Mouse (Mus musculus): ENCODE data around the gene Nek4. TPM values are rescaled to one million over a fixed set of nuclear protein-coding genes. Genes with fewer than 3 reads are reported as not detected.
A peak's percentile ranks its signal among the peaks of the same experiment; 100 is the strongest.

Gene Nek4
- polyA plus RNA-seq, 1 experiment from 2014 or later = 4.7 TPM

DNA sequence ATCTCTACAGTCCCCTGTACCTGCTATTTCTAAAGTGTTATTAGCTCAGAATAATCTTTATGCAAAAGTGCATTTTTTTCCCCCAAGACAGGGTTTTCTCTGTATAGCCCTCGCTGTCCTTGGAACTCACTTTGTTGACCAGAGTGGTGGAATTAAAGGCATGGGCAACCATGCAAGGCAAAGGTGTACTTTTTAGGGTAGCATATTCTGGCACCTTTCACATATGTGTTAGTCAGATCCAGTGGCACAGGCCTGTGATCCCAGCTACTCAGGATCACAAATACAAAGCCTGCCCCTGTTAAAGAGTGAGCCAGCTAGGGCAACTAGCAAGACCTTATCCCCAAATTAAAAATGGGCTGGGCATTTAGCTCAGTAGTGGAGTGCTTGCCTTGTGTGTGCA, 9.2 kb downstream of the Nek4 start:
- no peak overlapping the region for H3K4me2 ChIP-seq
- WGBS = 81% methylated on average over 1 of the region's 1 CpGs
- no peak overlapping the region for H3K9ac ChIP-seq
- H3K9me3 ChIP-seq = no peaks in the 10 kb centered on the region
- no peak overlapping the region for H3K27ac ChIP-seq (replicated peaks)
- no peak for ATAC-seq (ENCODE audit: extremely low read depth, insufficient number of reproducible peaks, low FRiP score, low TSS enrichment)
- H3K4me1 ChIP-seq = no peaks in the 10 kb centered on the region
- no peak overlapping the region for H3K4me3 ChIP-seq
- H3K27me3 ChIP-seq (replicated peaks) = no peaks in the 10 kb centered on the region
- H3K36me3 ChIP-seq = no peaks in the 10 kb centered on the region

DNA sequence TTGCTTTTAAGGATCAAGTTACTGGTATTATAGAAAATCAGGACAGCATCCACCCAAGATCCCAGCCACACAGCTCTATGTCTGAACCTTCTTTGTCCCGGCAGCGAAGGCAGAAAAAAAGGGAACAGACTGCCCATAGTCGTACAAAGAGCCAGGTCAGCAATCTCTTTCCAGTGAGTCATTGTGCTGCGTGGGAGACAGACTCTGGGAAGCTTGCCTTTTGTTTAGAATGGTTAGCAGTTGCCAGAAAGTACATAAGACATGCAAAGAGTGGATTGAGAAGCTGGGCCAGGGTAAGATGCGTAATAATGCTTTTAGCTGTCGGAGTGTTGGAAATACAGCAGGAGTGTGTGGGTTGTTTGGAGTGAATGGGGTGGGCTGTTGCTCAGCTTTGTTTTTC, 23.0 kb downstream of the Nek4 start:
- no peak overlapping the region; the same call in 1 of the 2 replicates for H3K9ac ChIP-seq
- H3K4me3 ChIP-seq = no peak overlapping the region
- no peaks in the 10 kb centered on the region for H3K27me3 ChIP-seq (replicated peaks)
- H3K4me1 ChIP-seq = no peaks in the 10 kb centered on the region
- ATAC-seq (ENCODE audit: extremely low read depth, insufficient number of reproducible peaks, low FRiP score, low TSS enrichment) = no peak
- WGBS = 64% methylated on average over 6 of the region's 6 CpGs
- no peak overlapping the region for H3K27ac ChIP-seq (replicated peaks)
- no peak overlapping the region for H3K4me2 ChIP-seq
- H3K36me3 ChIP-seq = peaks cover 36% of the 10 kb centered on the region
- no peaks in the 10 kb centered on the region for H3K9me3 ChIP-seq

DNA sequence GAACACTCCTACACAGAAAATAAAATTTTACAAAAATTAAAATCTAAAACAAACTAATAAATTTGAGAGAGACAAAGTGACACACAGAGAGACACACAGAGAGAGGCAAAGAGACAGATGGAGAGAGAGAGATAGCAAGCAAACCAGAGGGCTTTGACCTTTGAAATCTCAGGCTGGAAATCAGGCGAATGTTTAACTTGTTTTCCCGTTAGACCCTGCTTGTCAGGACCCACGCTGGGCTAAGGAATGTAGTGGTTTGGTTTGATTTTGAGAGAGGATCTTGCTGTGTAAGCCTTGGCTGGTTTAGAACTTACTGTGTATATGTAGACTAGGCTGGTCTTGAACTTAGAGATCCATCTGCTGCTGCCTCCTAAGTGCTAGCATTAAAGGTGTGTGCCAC, 25.0 kb downstream of the Nek4 start:
- Histone ChIP-seq H3K9me3 (no peaks in the 10 kb centered on the region), H3K36me3 (peaks cover 33% of the 10 kb centered on the region), H3K4me1 (no peaks in the 10 kb centered on the region), H3K9ac (no peak overlapping the region), H3K4me2 (no peak overlapping the region), H3K27ac (replicated peaks) (no peak overlapping the region), H3K27me3 (replicated peaks) (no peaks in the 10 kb centered on the region), H3K4me3 (no peak overlapping the region)
- 76% methylated on average over 3 of the region's 3 CpGs for WGBS
- no peak for ATAC-seq (ENCODE audit: extremely low read depth, insufficient number of reproducible peaks, low FRiP score, low TSS enrichment)

DNA sequence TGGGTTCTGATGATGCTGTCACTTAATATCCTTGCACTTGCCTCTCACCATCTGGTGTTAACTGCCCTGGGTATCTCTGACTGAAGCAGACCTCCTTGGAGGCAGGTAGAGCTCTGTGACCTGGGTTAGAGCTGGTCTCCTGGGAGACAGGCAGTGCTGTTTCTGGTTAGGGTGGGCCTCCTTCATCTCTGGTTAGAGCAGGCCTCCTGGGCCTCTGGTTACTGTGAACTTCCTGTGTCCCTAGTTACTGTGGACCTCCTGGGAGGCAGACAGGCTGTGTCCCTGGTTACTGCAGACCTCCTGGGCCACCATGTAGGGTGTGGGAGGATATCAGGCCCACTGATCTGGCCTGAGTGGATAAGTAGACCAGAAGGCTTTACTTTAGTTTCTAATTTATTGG, 45.2 kb downstream of the Nek4 start:
- Histone ChIP-seq H3K4me1 (peaks cover 9% of the 10 kb centered on the region), H3K36me3 (peaks cover 28% of the 10 kb centered on the region), H3K4me2 (no peak overlapping the region), H3K9me3 (no peaks in the 10 kb centered on the region), H3K27ac (replicated peaks) (no peak overlapping the region), H3K27me3 (replicated peaks) (no peaks in the 10 kb centered on the region), H3K9ac (no peak overlapping the region), H3K4me3 (no peak overlapping the region)
- ATAC-seq (ENCODE audit: extremely low read depth, insufficient number of reproducible peaks, low FRiP score, low TSS enrichment) = no peak

DNA sequence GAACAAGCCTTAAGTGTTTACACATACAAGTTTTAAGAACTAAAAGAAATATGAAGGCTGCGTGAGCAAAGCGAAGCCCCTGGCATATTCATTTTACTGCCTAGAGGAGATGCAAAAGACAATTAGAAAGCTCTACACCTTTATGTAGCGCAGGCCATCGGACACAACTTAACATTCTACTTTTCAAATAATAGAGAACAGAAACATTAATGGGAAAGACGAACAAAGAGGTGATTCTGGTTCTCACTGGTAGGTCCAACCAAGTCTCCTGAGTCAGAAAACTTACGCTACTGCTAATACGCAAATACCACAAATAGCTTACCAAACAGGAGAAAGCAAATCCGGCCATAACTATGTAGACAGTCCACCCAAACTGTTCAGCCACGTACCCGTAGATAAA, 49.2 kb downstream of the Nek4 start:
- H3K4me1 ChIP-seq = peaks cover 19% of the 10 kb centered on the region
- peaks cover 28% of the 10 kb centered on the region for H3K36me3 ChIP-seq
- H3K9me3 ChIP-seq = no peaks in the 10 kb centered on the region
- 55% methylated on average over 10 of the region's 10 CpGs for WGBS
- H3K4me3 ChIP-seq = peak overlapping the region; percentile 80
- H3K9ac ChIP-seq = peak overlapping the region; percentile 88
- H3K27ac ChIP-seq (replicated peaks) = peak overlapping the region; percentile 90
- ATAC-seq (ENCODE audit: extremely low read depth, insufficient number of reproducible peaks, low FRiP score, low TSS enrichment) = no peak
- peak overlapping the region; percentile 82 for H3K4me2 ChIP-seq
- no peaks in the 10 kb centered on the region for H3K27me3 ChIP-seq (replicated peaks)

DNA sequence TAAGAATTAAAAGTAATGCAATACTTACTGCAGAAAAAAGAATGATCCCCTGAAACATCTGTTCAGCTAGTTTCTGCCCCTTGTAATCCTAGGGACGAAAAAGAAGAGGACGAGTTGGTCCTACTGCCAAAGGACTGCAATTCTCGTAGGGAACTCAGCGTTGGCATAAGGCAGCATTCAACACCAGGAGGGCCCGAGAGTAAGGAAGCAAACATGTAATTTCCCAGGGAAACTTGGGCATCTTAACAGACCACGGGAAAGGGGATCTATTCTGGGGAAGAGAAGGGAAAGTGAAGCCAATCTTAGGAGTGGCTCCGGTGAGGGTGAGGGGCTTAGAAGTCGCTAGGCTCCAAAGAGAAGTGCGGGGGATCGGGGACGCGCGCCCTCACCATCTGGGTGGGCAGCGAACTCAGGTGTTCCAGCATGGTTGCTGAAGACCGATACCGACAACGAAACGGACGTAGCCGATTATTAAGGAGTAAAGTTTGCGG, 49.7 kb downstream of the Nek4 start:
- ATAC-seq (ENCODE audit: extremely low read depth, insufficient number of reproducible peaks, low FRiP score, low TSS enrichment) = no peak

DNA sequence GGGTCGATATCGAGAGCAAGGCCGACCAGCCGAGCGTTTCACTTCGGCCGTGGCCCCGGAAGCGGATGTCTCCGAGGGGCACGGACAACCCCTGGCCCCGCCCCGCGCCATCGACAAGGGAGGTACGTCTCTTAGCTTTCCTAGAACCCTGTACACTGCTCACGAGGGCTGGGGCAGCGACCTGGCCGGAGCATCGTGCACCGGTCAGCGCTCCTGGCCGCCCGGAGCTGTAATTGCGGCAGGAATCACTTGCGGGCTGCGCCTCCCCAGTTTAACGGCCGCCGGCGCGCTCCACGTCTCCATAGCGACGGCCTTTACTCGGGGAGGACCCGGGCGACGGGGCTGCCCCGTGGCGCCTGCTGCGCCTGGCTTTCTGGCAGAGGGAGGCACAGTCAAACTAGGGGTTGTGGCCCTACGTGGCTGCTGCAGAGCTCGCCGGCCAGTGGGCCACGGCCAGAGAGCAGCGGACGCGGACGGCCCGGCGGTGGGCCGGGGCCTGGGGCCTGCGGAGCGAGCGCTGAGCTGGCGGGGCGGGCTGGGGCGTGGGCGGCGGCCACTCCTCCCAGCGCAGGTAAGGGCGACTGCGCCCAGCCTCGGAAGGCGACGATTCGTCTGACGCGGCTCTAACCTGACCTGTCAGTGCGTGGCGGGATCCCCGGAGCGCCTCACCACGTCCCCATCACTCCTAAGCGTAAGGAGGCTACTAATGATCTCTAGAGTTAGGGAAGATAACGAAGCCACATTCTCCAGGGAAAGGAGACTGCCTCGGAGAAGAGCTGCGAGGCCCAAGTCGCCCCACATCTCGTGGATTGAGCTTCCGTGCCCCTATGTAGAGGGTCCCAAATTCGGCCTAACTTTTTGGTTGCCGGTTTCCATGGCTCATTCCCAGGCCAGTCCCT, 50.4 kb downstream of the Nek4 start, which contains the start of the genes Glt8d1 and Spcs1:
Gene Glt8d1, plus strand, starts transcription at position 94 of the 899 bp plus-strand sequence.
Gene Spcs1, minus strand, starts transcription at position 366 of the 899 bp plus-strand sequence.
- Histone ChIP-seq H3K27me3 (replicated peaks) (no peaks in the 10 kb centered on the region), H3K36me3 (peaks cover 29% of the 10 kb centered on the region), H3K4me2 (peak within 1 kb of the TSS; percentile 82), H3K27ac (replicated peaks) (peak within 1 kb of the TSS; percentile 90), H3K4me3 (peak within 1 kb of the TSS; percentile 80), H3K9me3 (no peaks in the 10 kb centered on the region), H3K4me1 (peaks cover 19% of the 10 kb centered on the region), H3K9ac (peak within 1 kb of the TSS; percentile 88)
- ATAC-seq (ENCODE audit: extremely low read depth, insufficient number of reproducible peaks, low FRiP score, low TSS enrichment) = peak; percentile 84
- WGBS = under 1% methylated on average over 65 of the region's 84 CpGs

More for the DNA sequence above, 49.7 kb downstream of the Nek4 start:
- H3K9me3 ChIP-seq = no peaks in the 10 kb centered on the region
- peak overlapping the region; percentile 90 for H3K27ac ChIP-seq (replicated peaks)
- H3K27me3 ChIP-seq (replicated peaks) = no peaks in the 10 kb centered on the region
- peak overlapping the region; percentile 88 for H3K9ac ChIP-seq
- peaks cover 19% of the 10 kb centered on the region for H3K4me1 ChIP-seq
- peak overlapping the region; percentile 80 for H3K4me3 ChIP-seq
- peak overlapping the region; percentile 82 for H3K4me2 ChIP-seq
- 0% methylated on average over 21 of the region's 21 CpGs for WGBS
- H3K36me3 ChIP-seq = peaks cover 28% of the 10 kb centered on the region

DNA sequence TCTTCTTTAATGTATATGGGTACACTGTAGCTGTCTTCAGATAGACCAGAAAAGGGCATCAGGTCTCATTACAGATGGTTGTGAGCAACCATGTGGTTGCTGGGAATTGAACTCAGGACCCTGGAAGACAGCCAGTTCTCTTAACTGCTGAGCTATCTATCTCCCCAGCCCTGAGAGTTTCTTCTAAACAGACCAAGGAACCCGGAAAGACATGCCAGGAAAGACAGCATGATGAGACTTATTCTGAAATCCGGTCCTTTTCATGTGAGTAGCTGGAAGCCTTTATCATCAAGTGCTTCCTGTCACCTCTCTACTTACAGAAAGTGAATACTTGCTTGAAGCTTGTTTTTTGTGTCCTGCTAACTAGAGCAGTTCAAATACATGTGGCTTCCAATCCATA, 53.4 kb downstream of the Nek4 start:
- H3K27ac ChIP-seq (replicated peaks) = no peak overlapping the region
- WGBS = 57% methylated on average over 2 of the region's 2 CpGs
- H3K4me1 ChIP-seq = peaks cover 19% of the 10 kb centered on the region

DNA sequence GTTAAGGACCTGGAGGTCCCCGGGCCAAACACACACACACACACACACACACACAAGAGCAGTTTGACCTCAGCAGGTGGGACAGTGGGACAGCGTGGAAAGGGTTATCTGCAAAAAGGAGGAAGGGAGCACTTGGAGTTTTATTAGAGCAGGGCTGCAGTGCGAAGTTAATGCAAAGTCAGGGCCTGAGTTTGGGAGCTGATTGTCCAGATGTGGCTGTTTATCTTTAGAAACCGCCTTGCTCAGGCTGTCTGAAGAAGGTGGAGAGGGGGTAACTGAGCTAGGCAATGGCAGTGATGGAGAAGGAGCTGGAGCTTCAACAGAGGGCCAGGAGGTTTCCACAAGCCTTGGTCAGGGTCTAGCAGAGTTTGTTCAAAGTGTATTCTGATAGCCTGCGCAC, 55.6 kb downstream of the Nek4 start:
- Histone ChIP-seq H3K4me3 (no peak overlapping the region), H3K27me3 (replicated peaks) (no peaks in the 10 kb centered on the region), H3K9me3 (no peaks in the 10 kb centered on the region), H3K4me2 (no peak overlapping the region), H3K27ac (replicated peaks) (no peak overlapping the region), H3K36me3 (peaks cover 53% of the 10 kb centered on the region), H3K9ac (no peak overlapping the region), H3K4me1 (peaks cover 10% of the 10 kb centered on the region)
- no peak for ATAC-seq (ENCODE audit: extremely low read depth, insufficient number of reproducible peaks, low FRiP score, low TSS enrichment)
- WGBS = 73% methylated on average over 5 of the region's 5 CpGs

More for the DNA sequence above, 53.4 kb downstream of the Nek4 start:
- ATAC-seq (ENCODE audit: extremely low read depth, insufficient number of reproducible peaks, low FRiP score, low TSS enrichment) = no peak
- Histone ChIP-seq H3K27me3 (replicated peaks) (no peaks in the 10 kb centered on the region), H3K4me3 (no peak overlapping the region), H3K4me2 (no peak overlapping the region), H3K9me3 (no peaks in the 10 kb centered on the region), H3K36me3 (peaks cover 34% of the 10 kb centered on the region), H3K9ac (no peak overlapping the region)

DNA sequence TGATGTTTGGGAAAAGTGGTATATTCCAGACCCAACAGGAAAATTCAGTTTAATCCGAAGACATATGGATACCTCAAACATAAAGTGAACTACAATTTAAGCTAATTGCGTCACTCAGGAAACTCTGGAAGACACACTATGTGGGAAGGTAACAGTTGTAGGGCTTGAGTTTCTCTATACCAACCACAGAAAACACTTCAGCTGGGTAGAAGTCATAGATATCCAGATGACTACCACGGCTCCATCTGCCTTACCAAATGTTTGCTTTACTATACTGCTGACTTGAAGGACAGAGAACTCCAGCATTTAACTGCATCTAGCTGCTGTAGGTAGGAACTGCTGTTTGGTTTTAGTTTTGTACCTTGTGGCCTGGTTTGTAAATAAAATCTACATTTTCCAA, 60.4 kb downstream of the Nek4 start:
- Histone ChIP-seq H3K4me2 (no peak overlapping the region), H3K4me3 (no peak overlapping the region), H3K9me3 (no peaks in the 10 kb centered on the region), H3K4me1 (0 out of 2 replicates have a peak, but pooled peaks cover 2% of the 10 kb centered on the region), H3K36me3 (peaks cover 97% of the 10 kb centered on the region), H3K27me3 (replicated peaks) (no peaks in the 10 kb centered on the region), H3K27ac (replicated peaks) (no peak overlapping the region), H3K9ac (no peak overlapping the region)
- WGBS = 92% methylated on average over 3 of the region's 3 CpGs
- no peak for ATAC-seq (ENCODE audit: extremely low read depth, insufficient number of reproducible peaks, low FRiP score, low TSS enrichment)

DNA sequence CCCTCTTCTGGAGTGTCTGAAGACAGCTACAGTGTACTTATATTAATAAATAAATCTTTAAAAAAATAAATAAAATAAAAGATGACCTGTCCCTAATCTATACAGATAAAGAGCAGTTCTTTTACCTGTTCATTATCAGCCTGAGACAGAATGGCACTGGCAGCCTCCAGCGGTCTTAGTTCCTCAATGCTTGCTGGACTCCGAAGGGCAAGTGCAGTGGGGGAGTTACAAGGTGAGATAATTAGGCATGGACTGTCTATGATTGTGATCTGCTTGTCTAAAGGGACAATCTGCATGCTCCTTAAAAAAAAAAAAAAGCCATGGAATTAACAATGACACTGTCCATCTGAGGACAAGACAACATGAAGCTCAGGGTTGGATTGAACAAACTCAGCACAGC, 62.8 kb downstream of the Nek4 start:
- H3K4me2 ChIP-seq = no peak overlapping the region
- no peaks in the 10 kb centered on the region for H3K9me3 ChIP-seq
- peaks cover 88% of the 10 kb centered on the region for H3K36me3 ChIP-seq
- H3K4me1 ChIP-seq = peaks cover 21% of the 10 kb centered on the region
- H3K9ac ChIP-seq = no peak overlapping the region
- 93% methylated on average over 2 of the region's 2 CpGs for WGBS
- ATAC-seq (ENCODE audit: extremely low read depth, insufficient number of reproducible peaks, low FRiP score, low TSS enrichment) = no peak
- H3K27ac ChIP-seq (replicated peaks) = no peak overlapping the region
- no peak overlapping the region for H3K4me3 ChIP-seq
- H3K27me3 ChIP-seq (replicated peaks) = no peaks in the 10 kb centered on the region

All from heart, embryonic 13.5 days (tissue).